Mouse (Mus musculus): ENCODE data around the gene Smlr1.

DNA sequence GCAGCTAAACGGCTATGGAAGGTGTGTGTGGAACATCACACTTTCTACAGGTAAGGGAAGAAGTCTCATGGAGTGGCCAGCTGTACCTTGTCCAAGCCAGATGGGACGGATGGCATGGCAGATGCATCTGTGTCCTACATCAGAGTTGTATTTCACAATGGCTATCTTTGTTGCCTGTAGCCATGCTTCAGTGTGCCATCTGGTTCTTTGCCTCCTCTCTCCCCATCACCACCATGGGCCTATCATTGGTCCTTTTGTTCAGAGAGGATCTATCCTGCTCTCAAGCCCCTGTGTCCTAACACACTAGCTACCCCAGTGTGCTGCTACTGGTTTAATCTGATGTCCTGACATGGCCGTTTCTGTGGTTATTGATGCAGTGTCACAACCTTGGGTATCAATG is 56.4 kb downstream of the Smlr1 start:
- TF ChIP-seq POLR2A (IDR thresholded peaks at IDR 0.05; ENCODE audit: insufficient read depth, low read depth, low read length) = no peak
- no peak for TF ChIP-seq CTCF (IDR thresholded peaks at IDR 0.05)
